Mouse (Mus musculus): ENCODE measurements around the gene Sh3bp1. TPM values are rescaled to one million over a fixed set of nuclear protein-coding genes. Genes with fewer than 3 reads are reported as not detected.

The Sh3bp1 gene
- total and polyA plus RNA-seq, 3 experiments = 21.0 to 80.2 TPM; not detected in 1

GRCm38 (mm10) chr15:78948152-78948725 is 48.7 kb downstream of the Sh3bp1 start:
- no peaks in the 10 kb centered on the region for H3K9me3 ChIP-seq (replicated peaks; ENCODE audit: insufficient read depth, low read length)
- peaks cover 7 to 23% of the 10 kb centered on the region in 2 experiments for H3K4me1 ChIP-seq (ENCODE audit: control insufficient read depth in 1 of 2, insufficient read depth in 2 of 2, low read length in 2 of 2)
- TF ChIP-seq USF2 (IDR thresholded peaks at IDR 0.05; ENCODE audit: borderline replicate concordance in 1 of 2, insufficient read depth in 1 of 2, low read depth in 1 of 2, low read length in 2 of 2) (no peak), USF1 (IDR thresholded peaks at IDR 0.05; ENCODE audit: low read depth, low read length) (no peak), EP300 (IDR thresholded peaks at IDR 0.05; ENCODE audit: low read depth in 1 of 2, low read length in 2 of 2) (no peak), ZMIZ1 (IDR thresholded peaks at IDR 0.05; ENCODE audit: low read depth, low read length) (no peak), TBP (IDR thresholded peaks at IDR 0.05; ENCODE audit: low read depth, low read length) (no peak), SIN3A (IDR thresholded peaks at IDR 0.05; ENCODE audit: low read length) (no peak), MXI1 (IDR thresholded peaks at IDR 0.05; ENCODE audit: low read depth, low read length) (no peak), MAX (IDR thresholded peaks at IDR 0.05; ENCODE audit: low read length) (no peak), ZNF384 (IDR thresholded peaks at IDR 0.05; ENCODE audit: low read depth, low read length) (no peak), CTCF (IDR thresholded peaks at IDR 0.05 in 2 of 3, conservative IDR thresholded peaks at IDR 0.05 in 1 of 3; ENCODE audit: control insufficient read depth in 1 of 3, insufficient read depth in 1 of 3, low read depth in 2 of 3, low read length in 3 of 3, poor library complexity in 1 of 3, severe bottlenecking in 1 of 3) (no peak), E2F4 (IDR thresholded peaks at IDR 0.05; ENCODE audit: borderline replicate concordance, low read depth, low read length) (no peak), POLR2AphosphoS5 (IDR thresholded peaks at IDR 0.05; ENCODE audit: borderline replicate concordance, low read depth, low read length) (no peak)
- peak overlapping the region; percentile 51 to 87 for H3K4me3 ChIP-seq (ENCODE audit: control insufficient read depth in 1 of 2, insufficient read depth in 1 of 2, low read depth in 2 of 2, low read length in 2 of 2)
- H3K79me2 ChIP-seq (ENCODE audit: control insufficient read depth, insufficient read depth, low read length, poor library complexity) = no peaks in the 10 kb centered on the region
- peaks cover 0 to 10% of the 10 kb centered on the region in 2 experiments; a peak in 2 of 4 replicates for H3K36me3 ChIP-seq (ENCODE audit: control insufficient read depth in 1 of 2, insufficient read depth in 2 of 2, low read length in 2 of 2)
- H3K27ac ChIP-seq (ENCODE audit: control insufficient read depth, low read depth, low read length) = no peak overlapping the region
- peak; percentile 20 for DNase-seq (ENCODE audit: low read depth, low spot score)
- H3K9ac ChIP-seq (ENCODE audit: control insufficient read depth, low read depth, low read length, poor library complexity, severe bottlenecking) = peak overlapping the region; percentile 60
- H3K27me3 ChIP-seq (ENCODE audit: control insufficient read depth in 1 of 2, insufficient read depth in 2 of 2, low read length in 2 of 2) = no peaks in the 10 kb centered on the region

- Histone ChIP-seq H3K9ac (ENCODE audit: control insufficient read depth, low read depth, low read length, poor library complexity, severe bottlenecking) (no peak overlapping the region), H3K9me3 (replicated peaks; ENCODE audit: insufficient read depth, low read length) (no peaks in the 10 kb centered on the region), H3K4me1 (ENCODE audit: control insufficient read depth in 1 of 2, insufficient read depth in 2 of 2, low read length in 2 of 2) (peaks cover 7 to 23% of the 10 kb centered on the region in 2 experiments), H3K27ac (ENCODE audit: control insufficient read depth, low read depth, low read length) (no peak overlapping the region), H3K79me2 (ENCODE audit: control insufficient read depth, insufficient read depth, low read length, poor library complexity) (no peaks in the 10 kb centered on the region), H3K4me3 (ENCODE audit: control insufficient read depth in 1 of 2, insufficient read depth in 1 of 2, low read depth in 2 of 2, low read length in 2 of 2) (no peak overlapping the region), H3K36me3 (ENCODE audit: control insufficient read depth in 1 of 2, insufficient read depth in 2 of 2, low read length in 2 of 2) (peaks cover 0 to 10% of the 10 kb centered on the region in 2 experiments; a peak in 2 of 4 replicates), H3K27me3 (ENCODE audit: control insufficient read depth in 1 of 2, insufficient read depth in 2 of 2, low read length in 2 of 2) (no peaks in the 10 kb centered on the region)
- DNase-seq (ENCODE audit: low read depth, low spot score) = no peak
- no peak for TF ChIP-seq USF1 (IDR thresholded peaks at IDR 0.05; ENCODE audit: low read depth, low read length)
- TF ChIP-seq NRF1 (IDR thresholded peaks at IDR 0.05; ENCODE audit: insufficient read depth, low read depth, low read length, poor library complexity, severe bottlenecking) = no peak
- no peak for TF ChIP-seq TCF12 (IDR thresholded peaks at IDR 0.05; ENCODE audit: low read depth, low read length)
- TF ChIP-seq NELFE (IDR thresholded peaks at IDR 0.05; ENCODE audit: low read depth, low read length) = no peak
- TF ChIP-seq RCOR1 (IDR thresholded peaks at IDR 0.05; ENCODE audit: low read depth, low read length) = no peak
- TF ChIP-seq TBP (IDR thresholded peaks at IDR 0.05; ENCODE audit: low read depth, low read length) = no peak
- no peak for TF ChIP-seq POLR2A (IDR thresholded peaks at IDR 0.05; ENCODE audit: control insufficient read depth in 1 of 2, insufficient read depth in 1 of 2, low read depth in 1 of 2, low read length in 2 of 2, poor library complexity in 1 of 2)
- TF ChIP-seq KAT2A (conservative IDR thresholded peaks at IDR 0.05; ENCODE audit: low read depth, low read length) = no peak
- no peak for TF ChIP-seq EP300 (IDR thresholded peaks at IDR 0.05; ENCODE audit: low read depth in 1 of 2, low read length in 2 of 2)
- TF ChIP-seq UBTF (IDR thresholded peaks at IDR 0.05; ENCODE audit: borderline replicate concordance, insufficient read depth, low read depth, low read length) = no peak
- TF ChIP-seq HCFC1 (IDR thresholded peaks at IDR 0.05; ENCODE audit: low read depth, low read length) = no peak
- TF ChIP-seq CTCF (IDR thresholded peaks at IDR 0.05 in 2 of 3, conservative IDR thresholded peaks at IDR 0.05 in 1 of 3; ENCODE audit: control insufficient read depth in 1 of 3, insufficient read depth in 1 of 3, low read depth in 2 of 3, low read length in 3 of 3, poor library complexity in 1 of 3, severe bottlenecking in 1 of 3) = no peak
- no peak for TF ChIP-seq MYB (IDR thresholded peaks at IDR 0.05; ENCODE audit: low read depth, low read length)
- no peak for TF ChIP-seq MAZ (IDR thresholded peaks at IDR 0.05; ENCODE audit: low read depth, low read length)
- TF ChIP-seq POLR2AphosphoS2 (IDR thresholded peaks at IDR 0.05; ENCODE audit: low read length) = no peak
- no peak for TF ChIP-seq ZMIZ1 (IDR thresholded peaks at IDR 0.05; ENCODE audit: low read depth, low read length)
- TF ChIP-seq CHD1 (IDR thresholded peaks at IDR 0.05; ENCODE audit: low read depth, low read length) = no peak
- TF ChIP-seq TAL1 (IDR thresholded peaks at IDR 0.05; ENCODE audit: low read length) = no peak
Observed at GRCm38 (mm10) chr15:78948883-78949282, 49.3 kb downstream of the Sh3bp1 start.
